Mouse (Mus musculus) stomach, postnatal 0 days (tissue): ENCODE data around the gene 1600015I10Rik.
"Not testable (repeated sequence)": the region's sequence is repeated elsewhere in the genome, so short reads cannot be mapped to it uniquely, and the experiment has no call there.

Experiments
- CTCF ChIP-seq: IDR thresholded peaks from 2 replicates; pipeline ENCODE4 v1.5.1; 2016; ENCODE audit warnings: antibody characterized with exemption, low read depth, mild to moderate bottlenecking, moderate library complexity
- EP300 ChIP-seq: optimal IDR thresholded peaks from 2 replicates; pipeline ENCODE3; 2016; ENCODE audit warnings: antibody characterized with exemption

DNA sequence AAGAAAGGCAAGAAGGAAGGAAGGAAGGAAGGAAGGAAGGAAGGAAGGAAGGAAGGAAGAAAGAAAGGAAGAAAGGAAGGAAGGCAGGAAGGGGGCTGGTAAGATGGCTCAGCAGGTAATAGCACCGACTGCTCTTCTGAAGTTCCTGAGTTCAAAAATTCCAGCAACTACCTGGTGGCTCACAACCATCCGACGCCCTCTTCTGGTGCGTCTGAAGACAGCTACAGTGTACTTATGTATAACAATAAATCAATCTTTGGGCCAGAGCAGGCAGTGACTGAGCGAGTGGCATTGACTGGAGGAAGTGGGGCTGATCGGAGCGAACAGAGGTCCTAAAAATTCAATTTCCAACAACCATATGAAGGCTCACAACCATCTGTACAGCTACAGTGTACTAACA, 29.5 kb downstream of the 1600015I10Rik start:
- peak; percentile 55 for TF ChIP-seq CTCF
- TF ChIP-seq EP300 = not testable (repeated sequence)
